Mouse (Mus musculus) neural tube, embryonic 11.5 days (tissue): ENCODE results near the gene Lmo7. TPM values are rescaled to one million over a fixed set of nuclear protein-coding genes. Genes with fewer than 3 reads are reported as not detected.

Experiments
- ATAC-seq: fragments of 200-750 bp; cut with Nextera tagmentation; 2 replicates; pipeline ENCODE4 v1.8.0; 2017; ENCODE audit warnings: moderate number of reproducible peaks, mild to moderate bottlenecking, moderate TSS enrichment, moderate library complexity; ENCODE audit not compliant: insufficient read depth, low FRiP score, low TSS enrichment
- DNase-seq: peaks from one replicate; pipeline ENCODE4 v3.0.0-alpha.2; 2015; ENCODE audit warnings: low spot score
- H3K27ac ChIP-seq: fragments of 300-500 bp; sonication (generic); 2 replicates; pipeline ENCODE4 v1.5.1; 2014; ENCODE audit warnings: low read depth, mild to moderate bottlenecking, low read length
- H3K27me3 ChIP-seq: fragments of 300-500 bp; sonication (generic); 2 replicates; pipeline ENCODE4 v1.6.1; 2014; ENCODE audit warnings: mild to moderate bottlenecking, low read length, mixed read lengths; ENCODE audit not compliant: control insufficient read depth, insufficient read depth
- H3K36me3 ChIP-seq: fragments of 300-500 bp; sonication (generic); 2 replicates; pipeline ENCODE4 v1.6.1; 2014; ENCODE audit warnings: mild to moderate bottlenecking, low read length, moderate library complexity, mixed read lengths; ENCODE audit not compliant: control insufficient read depth, insufficient read depth
- H3K4me1 ChIP-seq: fragments of 300-500 bp; sonication (generic); 2 replicates; pipeline ENCODE4 v1.6.1; 2014; ENCODE audit warnings: low read length, mixed read lengths; ENCODE audit not compliant: control insufficient read depth, insufficient read depth
- H3K4me2 ChIP-seq: fragments of 300-500 bp; sonication (generic); 2 replicates; pipeline ENCODE4 v1.6.1; 2014; ENCODE audit warnings: low read depth, mild to moderate bottlenecking, moderate library complexity
- H3K4me3 ChIP-seq: fragments of 300-500 bp; sonication (generic); 2 replicates; pipeline ENCODE4 v1.5.1; 2014; ENCODE audit warnings: low read depth, low read length
- H3K9ac ChIP-seq: fragments of 300-500 bp; sonication (generic); 2 replicates; pipeline ENCODE4 v1.6.1; 2014; ENCODE audit warnings: mild to moderate bottlenecking, low read length
- H3K9me3 ChIP-seq: fragments of 300-500 bp; sonication (generic); 2 replicates; pipeline ENCODE4 v1.6.1; 2016; ENCODE audit warnings: low read length; ENCODE audit not compliant: control insufficient read depth
- WGBS: fragments of 180-500 bp; shearing (Covaris S2); extraction: QIAGEN DNeasy Blood & Tissue Kit; methylation state at CpG from one replicate; pipeline ENCODE4 v1.1.7; 2014; 5-methylcytosine and 5-hydroxymethylcytosine counted together
- polyA plus RNA-seq: library from polyadenylated mRNA; unstranded; fragments of >200 nt; fragmentation: Nextera tagmentation; extraction: Ambion mirVana; gene quantifications from 2 replicates; pipeline ENCODE4 v1.2.1, GENCODE M21; 2014

The Lmo7 gene
- polyA plus RNA-seq, 1 experiment from 2014 or later = 2.8 TPM

- H3K36me3 ChIP-seq = no peaks in the 10 kb centered on the region
- H3K4me3 ChIP-seq = no peak overlapping the region
- H3K27ac ChIP-seq = no peak overlapping the region
- no peak overlapping the region for H3K4me2 ChIP-seq
- ATAC-seq (no peak), DNase-seq (no peak)
- no peaks in the 10 kb centered on the region for H3K27me3 ChIP-seq
- H3K9me3 ChIP-seq = no peaks in the 10 kb centered on the region
- no peak overlapping the region for H3K9ac ChIP-seq
- H3K4me1 ChIP-seq = no peaks in the 10 kb centered on the region
Observed at GRCm38 (mm10) chr14:101914321-101914720, 184.6 kb downstream of the Lmo7 start.

- DNase-seq (no peak), ATAC-seq (no peak)
- H3K4me1 ChIP-seq = no peaks in the 10 kb centered on the region
- no peak overlapping the region for H3K4me2 ChIP-seq
- H3K27ac ChIP-seq = no peak overlapping the region
- 78% methylated on average over 8 of the region's 8 CpGs for WGBS
- H3K9ac ChIP-seq = no peak overlapping the region
- H3K36me3 ChIP-seq = no peaks in the 10 kb centered on the region
- H3K4me3 ChIP-seq = no peak overlapping the region
- H3K9me3 ChIP-seq = no peaks in the 10 kb centered on the region
- H3K27me3 ChIP-seq = no peaks in the 10 kb centered on the region
Observed at GRCm38 (mm10) chr14:101915867-101916266, 186.1 kb downstream of the Lmo7 start.

GRCm38 (mm10) chr14:101918471-101918870, 188.7 kb downstream of the Lmo7 start:
- 90% methylated on average over 5 of the region's 5 CpGs for WGBS
- H3K27me3 ChIP-seq = no peaks in the 10 kb centered on the region
- no peak overlapping the region for H3K9ac ChIP-seq
- ATAC-seq (no peak), DNase-seq (no peak)
- H3K4me1 ChIP-seq = no peaks in the 10 kb centered on the region
- no peaks in the 10 kb centered on the region for H3K36me3 ChIP-seq
- H3K4me3 ChIP-seq = no peak overlapping the region
- H3K4me2 ChIP-seq = no peak overlapping the region
- no peak overlapping the region for H3K27ac ChIP-seq
- H3K9me3 ChIP-seq = no peaks in the 10 kb centered on the region

- no peak overlapping the region for H3K9ac ChIP-seq
- 0 out of 2 replicates have a peak overlapping the region, but pooled peaks have one; percentile 5 for H3K4me2 ChIP-seq
- no peak for DNase-seq
Observed at GRCm38 (mm10) chr14:101927646-101928244, 198.0 kb downstream of the Lmo7 start.

GRCm38 (mm10) chr14:101930576-101931447, 201.1 kb downstream of the Lmo7 start:
- ATAC-seq = no peak
- 93% methylated on average over 25 of the region's 25 CpGs for WGBS
- Histone ChIP-seq H3K27me3 (no peaks in the 10 kb centered on the region), H3K4me3 (no peak overlapping the region), H3K27ac (no peak overlapping the region), H3K4me1 (0 out of 2 replicates have a peak, but pooled peaks cover 3% of the 10 kb centered on the region), H3K9ac (no peak overlapping the region), H3K9me3 (no peaks in the 10 kb centered on the region), H3K36me3 (no peaks in the 10 kb centered on the region), H3K4me2 (no peak overlapping the region)
- DNase-seq = no peak

More at GRCm38 (mm10) chr14:101927646-101928244, 198.0 kb downstream of the Lmo7 start:
- Histone ChIP-seq H3K36me3 (no peaks in the 10 kb centered on the region), H3K27me3 (no peaks in the 10 kb centered on the region), H3K4me3 (no peak overlapping the region), H3K9me3 (no peaks in the 10 kb centered on the region), H3K27ac (no peak overlapping the region), H3K4me1 (0 out of 2 replicates have a peak, but pooled peaks cover 3% of the 10 kb centered on the region)
- 56% methylated on average over 12 of the region's 12 CpGs for WGBS
- peak; percentile 73 for ATAC-seq

DNA sequence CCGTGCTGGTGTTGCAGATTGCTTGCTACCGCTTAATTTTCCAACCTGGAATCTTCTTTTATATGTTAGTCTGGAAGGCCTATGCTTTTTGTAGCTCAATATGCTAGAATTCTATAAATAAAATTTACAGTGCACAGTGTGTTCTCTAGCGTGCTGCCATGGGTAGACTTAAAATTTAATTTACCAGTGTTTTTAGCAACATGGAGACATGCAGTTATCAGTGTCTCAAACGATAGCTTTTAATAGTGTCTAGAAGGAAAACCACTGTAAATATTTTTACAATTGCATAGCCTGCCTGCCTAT, 201.6 kb downstream of the Lmo7 start:
- Histone ChIP-seq H3K9ac (no peak overlapping the region), H3K4me1 (0 out of 2 replicates have a peak, but pooled peaks cover 3% of the 10 kb centered on the region), H3K4me3 (no peak overlapping the region), H3K36me3 (no peaks in the 10 kb centered on the region), H3K27ac (no peak overlapping the region), H3K27me3 (no peaks in the 10 kb centered on the region), H3K9me3 (no peaks in the 10 kb centered on the region), H3K4me2 (no peak overlapping the region)
- ATAC-seq (no peak), DNase-seq (no peak)
- WGBS = 96% methylated on average over 4 of the region's 4 CpGs

- Histone ChIP-seq H3K4me3 (no peak overlapping the region), H3K27ac (no peak overlapping the region), H3K4me1 (no peaks in the 10 kb centered on the region), H3K4me2 (no peak overlapping the region), H3K9me3 (no peaks in the 10 kb centered on the region), H3K36me3 (no peaks in the 10 kb centered on the region), H3K27me3 (no peaks in the 10 kb centered on the region), H3K9ac (no peak overlapping the region)
- WGBS = 84% methylated on average over 9 of the region's 9 CpGs
- ATAC-seq (no peak), DNase-seq (no peak)
Observed at GRCm38 (mm10) chr14:101933551-101933950, 203.8 kb downstream of the Lmo7 start.

- H3K4me3 ChIP-seq = no peak overlapping the region
- no peak overlapping the region for H3K4me2 ChIP-seq
- no peaks in the 10 kb centered on the region for H3K36me3 ChIP-seq
- no peak overlapping the region for H3K9ac ChIP-seq
- H3K4me1 ChIP-seq = no peaks in the 10 kb centered on the region
- 10% methylated on average over 4 of the region's 4 CpGs for WGBS
- H3K27ac ChIP-seq = no peak overlapping the region
- H3K27me3 ChIP-seq = no peaks in the 10 kb centered on the region
- no peaks in the 10 kb centered on the region for H3K9me3 ChIP-seq
- DNase-seq (peak; percentile 51), ATAC-seq (peak; percentile 54)
Observed at GRCm38 (mm10) chr14:101942971-101943370, 213.2 kb downstream of the Lmo7 start.
